Mouse (Mus musculus) liver, embryonic 14.5 days (tissue): ENCODE results near the gene Cyp1a2.

Experiments used
- CTCF ChIP-seq: IDR thresholded peaks from 2 replicates; pipeline ENCODE4 v1.5.1; 2016; ENCODE audit warnings: antibody characterized with exemption, low read depth, control low read depth
- EP300 ChIP-seq: IDR thresholded peaks from 2 replicates; pipeline ENCODE4 v1.6.1; 2016; ENCODE audit warnings: antibody characterized with exemption, low read depth

DNA sequence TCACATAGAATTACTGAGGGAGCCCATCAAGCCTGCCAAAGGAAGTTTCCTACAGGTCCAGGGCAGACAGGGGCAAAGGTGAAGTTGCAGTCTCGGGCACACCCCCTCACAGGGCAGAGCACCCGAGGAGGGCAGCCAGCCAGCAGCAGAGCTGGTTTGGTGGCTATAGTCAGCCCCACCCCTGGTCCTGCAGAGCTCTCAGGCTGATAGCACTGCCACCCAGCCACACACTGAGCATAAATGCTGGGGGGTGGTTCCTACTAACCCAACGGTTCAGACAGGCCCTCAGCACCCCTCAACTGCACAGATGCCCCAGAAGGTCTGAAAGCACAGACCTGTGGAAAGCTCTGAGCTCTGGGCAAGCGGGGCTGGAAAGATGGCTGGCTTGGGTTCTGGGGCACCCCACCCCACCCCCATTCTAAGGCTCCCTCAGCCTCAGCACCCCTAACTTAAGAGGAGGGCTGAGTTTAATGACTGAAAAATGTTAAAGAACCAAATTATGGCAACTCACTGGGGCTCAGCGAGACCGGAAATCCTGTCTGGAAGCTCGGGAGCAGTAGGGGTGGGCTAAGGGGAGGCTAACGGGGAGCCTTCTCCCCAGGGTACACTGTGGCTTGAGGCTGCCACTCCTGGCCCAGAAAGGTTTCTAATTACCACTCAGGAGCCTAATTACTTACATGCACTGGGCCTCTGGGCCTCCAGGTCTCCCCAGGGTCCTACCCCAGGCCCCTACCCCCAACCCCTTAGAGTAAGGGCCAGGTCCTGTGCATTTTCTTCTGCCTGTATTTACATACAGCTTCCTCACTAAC is 44.6 kb downstream of the Cyp1a2 start:
- TF ChIP-seq CTCF (no peak), EP300 (no peak)
